Mouse (Mus musculus): ENCODE data around the gene Sema4d.

Sema4d gene

GRCm38 (mm10) chr13:51777048-51777737 is 16.4 kb downstream of the Sema4d start:
- DNase-seq = peak; percentile 86 to 94

GRCm38 (mm10) chr13:51776160-51776737 is 17.3 kb downstream of the Sema4d start:
- DNase-seq = no peak

- peak; percentile 80 to 83 for DNase-seq
Measured at GRCm38 (mm10) chr13:51771802-51772206, 21.7 kb downstream of the Sema4d start.

DNA sequence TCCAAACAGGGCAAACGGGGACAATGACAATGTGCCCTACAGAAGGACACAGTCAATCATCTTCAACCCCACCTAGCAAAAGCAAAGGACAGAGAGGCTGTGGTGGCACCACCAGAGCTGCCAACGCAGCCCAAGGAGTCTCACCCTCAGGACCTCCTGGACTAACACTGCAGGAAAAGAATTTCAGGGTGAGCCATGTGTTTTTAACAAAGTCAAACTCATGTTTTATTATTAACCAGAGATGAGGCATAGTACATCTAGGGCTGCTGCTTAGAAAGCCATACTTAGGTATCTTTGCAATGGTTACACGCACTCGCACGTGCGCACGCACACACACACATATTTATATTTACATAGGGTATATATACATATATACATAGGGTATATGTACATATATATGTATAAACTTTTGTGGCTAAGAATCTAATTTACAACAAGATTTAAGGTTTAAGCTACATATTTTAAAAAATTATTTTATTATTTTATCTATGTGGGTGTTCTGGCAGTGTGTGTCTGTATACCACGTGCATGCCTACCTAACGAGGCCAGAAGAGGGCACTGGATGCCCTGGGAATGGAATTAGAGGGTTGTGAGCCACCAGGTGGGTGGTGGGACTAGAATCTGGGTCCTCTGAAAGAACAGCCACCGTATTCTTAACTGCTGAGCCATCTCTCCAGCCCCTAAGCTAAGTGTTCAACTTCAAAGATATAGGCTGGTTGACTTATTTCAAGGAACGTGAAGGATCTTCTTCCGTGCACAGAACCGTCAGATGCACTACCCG is 22.7 kb downstream of the Sema4d start:
- DNase-seq = peak; percentile 56 to 78

- DNase-seq = peak; percentile 91 to 94
Measured at GRCm38 (mm10) chr13:51767991-51768761, 25.4 kb downstream of the Sema4d start.

GRCm38 (mm10) chr13:51767513-51767912 is 26.0 kb downstream of the Sema4d start:
- no peak for DNase-seq

- DNase-seq = no peak
Measured at GRCm38 (mm10) chr13:51766756-51767155, 26.8 kb downstream of the Sema4d start.

- no peak for DNase-seq
Measured at GRCm38 (mm10) chr13:51765369-51765768, 28.2 kb downstream of the Sema4d start.

- DNase-seq = no peak
Measured at GRCm38 (mm10) chr13:51763019-51763698, 30.4 kb downstream of the Sema4d start.

- no peak for DNase-seq
Measured at GRCm38 (mm10) chr13:51761186-51761813, 32.2 kb downstream of the Sema4d start.

GRCm38 (mm10) chr13:51759256-51759987 is 34.1 kb downstream of the Sema4d start:
- DNase-seq = no peak

DNA sequence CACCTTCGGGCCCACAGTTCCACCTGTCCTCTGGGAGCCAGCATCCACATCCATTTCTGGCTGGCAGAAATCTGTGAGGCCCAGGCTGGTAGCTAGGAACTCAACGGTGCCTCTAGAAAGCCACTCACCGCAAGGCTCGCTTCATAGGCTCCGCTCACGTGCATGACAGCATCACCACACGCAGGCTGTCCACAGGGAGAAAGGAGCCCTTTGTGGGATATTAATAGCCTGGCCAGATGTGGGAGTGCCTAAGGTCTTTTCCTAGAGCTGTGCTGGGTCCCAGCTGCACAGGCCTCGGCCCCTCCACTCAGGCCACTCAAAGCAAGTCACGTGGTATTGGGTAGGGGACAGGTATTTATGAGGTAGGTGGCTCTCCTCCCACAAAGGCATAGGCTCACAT is 35.1 kb downstream of the Sema4d start:
- DNase-seq = no peak

GRCm38 (mm10) chr13:51757099-51757498 is 36.4 kb downstream of the Sema4d start:
- no peak for DNase-seq

DNA sequence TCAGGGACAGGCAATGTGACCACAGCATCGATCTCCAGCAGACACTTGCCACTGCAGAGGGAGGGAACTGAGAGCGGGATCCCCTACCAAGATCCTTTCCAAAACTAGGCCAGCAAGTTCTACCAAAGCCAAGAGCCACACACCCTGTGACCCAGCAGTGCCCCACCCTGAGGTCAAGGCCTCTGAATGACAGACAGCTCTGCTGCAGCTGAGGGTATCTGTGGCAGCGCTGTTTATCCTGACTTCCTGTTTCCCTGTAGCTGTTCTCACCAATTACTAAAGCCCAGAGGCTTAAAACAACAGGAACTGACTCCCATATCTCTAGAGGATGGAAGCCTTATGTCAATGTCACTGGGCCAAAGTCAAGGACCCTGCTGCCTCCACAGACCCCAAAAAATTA is 37.0 kb downstream of the Sema4d start:
- no peak for DNase-seq

DNA sequence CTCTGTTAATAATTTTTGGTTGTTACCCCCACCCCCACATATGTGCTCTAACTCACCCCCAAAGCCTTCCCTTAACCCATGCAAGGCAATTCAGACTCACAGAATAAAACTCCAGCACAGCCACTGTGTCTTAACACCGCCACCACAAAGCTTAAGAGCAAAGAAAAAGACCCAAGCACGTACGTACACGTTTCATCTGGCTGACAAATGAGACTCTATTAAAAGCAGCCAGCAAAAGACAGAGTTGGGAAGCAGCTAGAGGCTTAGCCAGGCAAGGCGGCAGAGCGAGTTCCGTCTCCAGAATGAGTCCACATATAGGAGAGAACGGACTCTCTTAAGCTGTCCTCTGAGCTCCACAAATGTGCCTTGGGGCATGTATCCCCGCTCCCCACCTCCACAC is 37.5 kb downstream of the Sema4d start:
- DNase-seq = no peak

DNA sequence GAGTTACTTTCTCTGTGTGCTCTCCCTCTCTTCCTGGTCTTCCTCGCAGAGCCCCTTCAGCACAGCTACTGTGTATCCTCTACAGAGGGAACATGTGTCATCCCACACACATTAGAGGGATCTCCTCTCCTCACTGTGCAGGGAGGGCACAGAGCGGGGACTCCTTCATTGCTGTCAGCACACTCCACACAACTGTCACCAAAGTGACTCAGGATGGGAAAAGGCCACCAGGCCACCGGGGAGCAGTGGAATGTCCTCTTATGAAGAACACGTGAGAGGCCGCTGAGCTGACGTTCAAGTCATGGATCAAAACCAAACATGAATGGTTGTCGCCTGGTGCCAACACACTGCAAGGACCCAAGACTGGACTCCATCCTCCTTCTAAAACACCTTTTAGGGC is 38.0 kb downstream of the Sema4d start:
- no peak for DNase-seq

GRCm38 (mm10) chr13:51754559-51755126 is 38.9 kb downstream of the Sema4d start:
- no peak for DNase-seq

DNA sequence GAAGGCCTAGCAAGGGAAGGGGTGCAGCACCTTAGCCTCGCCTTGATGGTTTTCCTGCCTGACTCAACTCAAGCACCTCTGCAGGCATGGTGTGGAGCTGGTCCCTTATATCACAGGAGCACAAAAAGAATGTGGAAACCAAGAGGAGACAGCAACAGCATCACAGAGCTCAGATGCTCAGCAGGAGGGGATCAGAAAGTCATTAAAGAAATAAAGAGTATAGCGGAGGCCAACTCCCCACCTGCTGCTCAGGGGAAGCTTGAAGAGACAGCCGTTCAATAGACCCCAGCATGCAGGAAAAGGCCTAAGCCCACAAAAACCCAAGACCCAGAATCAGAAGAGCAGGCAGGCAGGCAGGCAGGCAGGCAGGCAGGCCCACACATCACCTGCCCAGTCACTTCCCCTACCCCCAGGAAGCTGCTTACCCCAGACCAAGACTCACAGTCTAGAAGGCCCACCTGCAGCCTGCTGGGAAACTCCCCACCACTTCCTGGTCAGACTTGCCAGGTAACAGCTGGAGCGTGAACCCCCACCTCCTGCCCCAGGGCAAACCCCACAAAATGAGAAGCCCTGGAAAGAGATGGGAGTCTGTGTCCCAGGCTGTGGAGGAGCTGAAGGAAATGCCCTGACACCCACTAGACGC is 39.6 kb downstream of the Sema4d start:
- no peak for DNase-seq

GRCm38 (mm10) chr13:51753168-51753465 is 40.4 kb downstream of the Sema4d start:
- DNase-seq = no peak

GRCm38 (mm10) chr13:51752346-51753167 is 41.0 kb downstream of the Sema4d start:
- DNase-seq = no peak
